Mouse (Mus musculus) layer of hippocampus, postnatal 25 days (tissue): ENCODE measurements around the gene Magea2. TPM values are rescaled to one million over a fixed set of nuclear protein-coding genes. Genes with fewer than 3 reads are reported as not detected.
"Not testable (repeated sequence)": the region's sequence is repeated elsewhere in the genome, so short reads cannot be mapped to it uniquely, and the experiment has no call there.

Experiments used
- DNase-seq, 2 experiments: peaks; one replicate each; pipeline ENCODE4 v3.0.0; 2022; ENCODE audit warnings: mixed read lengths in 2 of 2, low spot score in 1 of 2; ENCODE audit errors: extremely low spot score in 1 of 2
- total RNA-seq, 2 experiments: library from RNA; stranded (reverse); gene quantifications; 2 replicates each; pipeline ENCODE4 v1.2.3; 2021

The Magea2 gene
- not detected for total RNA-seq

GRCm38 (mm10) chrX:155093566-155093965 lies at the start of gene Magea2:
Magea2 (minus strand) TSS chrX:155093666.
- DNase-seq: not testable (repeated sequence)

GRCm38 (mm10) chrX:155128312-155128711 lies 34.8 kb upstream of the Magea2 start, which contains the start of gene Cldn34b2:
Cldn34b2 (minus strand) TSS chrX:155128412.
- DNase-seq: not testable (repeated sequence)

DNA sequence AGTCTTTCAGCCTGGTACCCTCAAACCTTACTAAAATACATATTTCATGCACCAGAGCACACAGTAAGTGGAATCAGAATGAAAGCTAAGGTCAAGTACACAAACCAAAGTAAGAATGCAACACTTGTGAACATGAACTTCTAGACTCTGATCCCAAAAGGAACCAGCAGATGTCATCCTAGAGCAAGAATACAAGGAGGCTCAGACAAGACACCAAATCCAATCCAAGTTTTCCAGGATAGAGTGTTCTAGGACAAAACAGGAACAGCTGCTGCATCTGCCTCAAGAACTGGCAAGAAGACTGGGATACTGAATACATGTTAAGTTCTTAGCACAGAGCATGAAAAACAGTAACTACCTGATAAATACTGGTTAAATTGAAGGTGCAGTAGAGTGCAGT lies 4.6 kb upstream of the Magea2 start:
- DNase-seq: no peak

- DNase-seq: not testable (repeated sequence)
These were observed 3.8 kb downstream of the Magea2 start, which contains the start of gene Magea1 for GRCm38 (mm10) chrX:155089693-155090092. Magea1 (minus strand) TSS chrX:155089793.

GRCm38 (mm10) chrX:155063045-155063444 lies 30.4 kb downstream of the Magea2 start, which contains the start of gene Magea5:
Magea5 (minus strand) TSS chrX:155063145.
- not testable (repeated sequence) for DNase-seq

GRCm38 (mm10) chrX:154995750-154996149 lies 97.7 kb downstream of the Magea2 start, which contains the start of gene Magea8:
Magea8 (minus strand) TSS chrX:154995850.
- DNase-seq: not testable (repeated sequence)

Other genes starting within 250 kb of the Magea2 start
- not detected for gene Cldn34b1, start 203.4 kb downstream of the Magea2 start, total RNA-seq
- not detected for gene Magea6, start 157.7 kb downstream of the Magea2 start, total RNA-seq
- not detected for gene Magea3, start 144.2 kb downstream of the Magea2 start, total RNA-seq
- gene Magea8, start 97.8 kb downstream of the Magea2 start, total RNA-seq: not detected
- not detected for gene Magea5, start 30.5 kb downstream of the Magea2 start, total RNA-seq
- not detected for gene Magea1, start 3.9 kb downstream of the Magea2 start, total RNA-seq
- gene Cldn34b2, start 34.7 kb upstream of the Magea2 start, total RNA-seq: not detected
- gene Sat1, start 122.8 kb upstream of the Magea2 start, total RNA-seq: 10 to 100 TPM; 57.6 to 79.1 TPM
- gene Acot9, start 168.8 kb upstream of the Magea2 start, total RNA-seq: 10 to 100 TPM; 19.2 to 20.0 TPM
- 10 to 100 TPM; 15.4 to 20.5 TPM for gene Prdx4, start 247.1 kb upstream of the Magea2 start, total RNA-seq